Mouse (Mus musculus) heart, postnatal 25 days (tissue): ENCODE measurements around the gene Gm49510. TPM values are rescaled to one million over a fixed set of nuclear protein-coding genes. Genes with fewer than 3 reads are reported as not detected.

Source experiments
- DNase-seq: peaks from one replicate; pipeline ENCODE4 v3.0.0; 2022; ENCODE audit warnings: low spot score
- intact Hi-C: fragments of 180-260 bp; cut with DNase I; formaldehyde crosslinking; loops from one replicate; pipeline ENCODE4 v1.15.1; 2025
- total RNA-seq, 2 experiments: library from RNA; stranded (reverse); gene quantifications; 2 replicates each; pipeline ENCODE4 v1.2.3; 2021

Gene Gm49510
- total RNA-seq, 2 experiments from 2014 or later, result 0.18 TPM; not detected in 1

- intact Hi-C loops, result no loop called here
- no peak for DNase-seq
Measured at GRCm38 (mm10) chr15:78912040-78912439, 12.6 kb downstream of the Gm49510 start.

GRCm38 (mm10) chr15:78913632-78914090, 14.2 kb downstream of the Gm49510 start, which contains the start of gene Pdxp:
Gene Pdxp, plus strand, starts transcription at chr15:78913919.
- DNase-seq, result peak; percentile 87
- intact Hi-C loops, result no loop called here

GRCm38 (mm10) chr15:78914091-78914822, 14.8 kb downstream of the Gm49510 start:
- intact Hi-C loops, result no loop called here
- DNase-seq, result no peak

- intact Hi-C loops, result loop anchor here (1.0 kb wide), 2 partner anchors 16 to 28 kb away; no protein-coding TSS in a partner anchor
Measured at GRCm38 (mm10) chr15:78914823-78915659, 15.6 kb downstream of the Gm49510 start.

GRCm38 (mm10) chr15:78915660-78916017, 16.2 kb downstream of the Gm49510 start:
- peak; percentile 58 for DNase-seq
- intact Hi-C loops, result loop anchor here (1.0 kb wide), 3 partner anchors 16 to 48 kb away; no protein-coding TSS in a partner anchor

More at GRCm38 (mm10) chr15:78914823-78915659, 15.6 kb downstream of the Gm49510 start:
- no peak for DNase-seq

GRCm38 (mm10) chr15:78916052-78916826, 16.8 kb downstream of the Gm49510 start:
- DNase-seq, result no peak
- intact Hi-C loops, result loop anchor here (1.0 kb wide), 1 partner anchor 47 kb away; no protein-coding TSS in a partner anchor

GRCm38 (mm10) chr15:78918126-78918525, 18.7 kb downstream of the Gm49510 start:
- DNase-seq, result no peak
- intact Hi-C loops, result no loop called here

GRCm38 (mm10) chr15:78919914-78920313, 20.4 kb downstream of the Gm49510 start:
- intact Hi-C loops, result no loop called here
- no peak for DNase-seq

- no peak for DNase-seq
- intact Hi-C loops, result no loop called here
Measured at GRCm38 (mm10) chr15:78922700-78923099, 23.2 kb downstream of the Gm49510 start.

GRCm38 (mm10) chr15:78923585-78923984, 24.1 kb downstream of the Gm49510 start:
- intact Hi-C loops, result no loop called here
- DNase-seq, result no peak

GRCm38 (mm10) chr15:78925129-78925528, 25.7 kb downstream of the Gm49510 start:
- intact Hi-C loops, result no loop called here

GRCm38 (mm10) chr15:78926021-78926919, 26.8 kb downstream of the Gm49510 start, which contains the start of gene Lgals1:
Gene Lgals1, plus strand, starts transcription at chr15:78926725.
- peak; percentile 90 for DNase-seq
- intact Hi-C loops, result no loop called here

More at GRCm38 (mm10) chr15:78925129-78925528, 25.7 kb downstream of the Gm49510 start:
- no peak for DNase-seq

GRCm38 (mm10) chr15:78927021-78927787, 27.7 kb downstream of the Gm49510 start:
- no peak for DNase-seq

GRCm38 (mm10) chr15:78927788-78928457, 28.5 kb downstream of the Gm49510 start:
- peak; percentile 73 for DNase-seq
- intact Hi-C loops, result no loop called here

More at GRCm38 (mm10) chr15:78927021-78927787, 27.7 kb downstream of the Gm49510 start:
- intact Hi-C loops, result no loop called here

GRCm38 (mm10) chr15:78928539-78928938, 29.1 kb downstream of the Gm49510 start:
- DNase-seq, result no peak
- intact Hi-C loops, result no loop called here

GRCm38 (mm10) chr15:78930192-78930706, 30.8 kb downstream of the Gm49510 start:
- intact Hi-C loops, result no loop called here
- no peak for DNase-seq

GRCm38 (mm10) chr15:78930801-78931426, 31.4 kb downstream of the Gm49510 start:
- no peak for DNase-seq
- intact Hi-C loops, result loop anchor here (1.0 kb wide), 1 partner anchor 16 kb away; no protein-coding TSS in a partner anchor
